Mouse (Mus musculus) spleen, postnatal 14 days (tissue): ENCODE results near the gene 6030408B16Rik.

Source experiments
- DNase-seq, 2 experiments: peaks; one replicate each; pipeline ENCODE4 v3.0.0; 2021 to 2022; ENCODE audit warnings: low spot score in 2 of 2

Gene 6030408B16Rik

DNA sequence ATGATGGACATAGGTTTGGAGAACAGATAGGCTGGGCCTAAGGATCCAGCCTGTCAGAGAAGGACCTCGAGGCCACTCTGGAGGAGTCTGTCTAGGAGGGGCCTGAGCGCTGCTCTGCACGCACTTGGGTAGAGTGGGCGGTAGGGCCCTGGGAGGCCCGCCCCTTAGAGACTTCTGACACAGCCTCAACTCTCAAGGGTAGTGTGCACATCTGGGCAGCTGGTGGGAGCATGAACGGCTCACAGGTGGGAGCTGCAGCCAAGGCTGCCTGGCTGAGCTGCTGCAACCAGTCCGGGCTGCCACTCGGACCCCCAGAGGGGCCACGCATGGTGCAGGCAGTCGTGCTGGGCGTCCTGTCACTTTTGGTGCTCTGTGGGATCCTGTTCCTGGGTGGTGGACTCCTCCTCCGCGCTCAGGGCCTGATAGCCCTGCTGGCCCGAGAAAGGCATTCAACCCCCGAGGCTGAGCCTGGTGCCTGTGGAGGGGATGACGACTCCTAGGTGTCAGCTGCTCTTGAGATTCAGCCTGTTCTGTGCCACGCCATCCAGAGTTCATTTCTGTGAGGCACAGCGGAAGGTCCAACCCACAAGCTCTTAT lies at the start of gene 6030408B16Rik:
Gene 6030408B16Rik (plus strand): TSS at position 188 of the 597 bp plus-strand sequence.
- DNase-seq, result no peak

DNA sequence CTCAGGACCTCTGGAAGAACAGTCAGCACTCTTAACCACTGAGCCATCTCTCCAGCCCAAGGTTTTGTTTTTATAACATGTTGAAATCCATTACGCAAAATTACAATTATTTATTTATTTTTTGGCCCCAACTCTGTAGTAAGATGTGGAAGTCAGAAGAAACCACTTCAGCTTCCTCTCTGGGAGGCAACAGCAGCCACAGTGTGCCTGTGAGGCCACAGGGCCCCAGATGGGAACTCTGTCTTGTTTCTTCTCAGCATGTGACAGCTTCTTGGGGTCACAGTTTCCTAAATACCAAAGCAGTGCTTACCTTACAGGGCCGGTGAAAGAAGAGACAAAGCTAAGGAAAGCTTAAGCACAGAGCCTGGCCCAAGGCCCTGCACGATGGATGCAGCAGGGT lies 49.0 kb upstream of the 6030408B16Rik start:
- no peak for DNase-seq

DNA sequence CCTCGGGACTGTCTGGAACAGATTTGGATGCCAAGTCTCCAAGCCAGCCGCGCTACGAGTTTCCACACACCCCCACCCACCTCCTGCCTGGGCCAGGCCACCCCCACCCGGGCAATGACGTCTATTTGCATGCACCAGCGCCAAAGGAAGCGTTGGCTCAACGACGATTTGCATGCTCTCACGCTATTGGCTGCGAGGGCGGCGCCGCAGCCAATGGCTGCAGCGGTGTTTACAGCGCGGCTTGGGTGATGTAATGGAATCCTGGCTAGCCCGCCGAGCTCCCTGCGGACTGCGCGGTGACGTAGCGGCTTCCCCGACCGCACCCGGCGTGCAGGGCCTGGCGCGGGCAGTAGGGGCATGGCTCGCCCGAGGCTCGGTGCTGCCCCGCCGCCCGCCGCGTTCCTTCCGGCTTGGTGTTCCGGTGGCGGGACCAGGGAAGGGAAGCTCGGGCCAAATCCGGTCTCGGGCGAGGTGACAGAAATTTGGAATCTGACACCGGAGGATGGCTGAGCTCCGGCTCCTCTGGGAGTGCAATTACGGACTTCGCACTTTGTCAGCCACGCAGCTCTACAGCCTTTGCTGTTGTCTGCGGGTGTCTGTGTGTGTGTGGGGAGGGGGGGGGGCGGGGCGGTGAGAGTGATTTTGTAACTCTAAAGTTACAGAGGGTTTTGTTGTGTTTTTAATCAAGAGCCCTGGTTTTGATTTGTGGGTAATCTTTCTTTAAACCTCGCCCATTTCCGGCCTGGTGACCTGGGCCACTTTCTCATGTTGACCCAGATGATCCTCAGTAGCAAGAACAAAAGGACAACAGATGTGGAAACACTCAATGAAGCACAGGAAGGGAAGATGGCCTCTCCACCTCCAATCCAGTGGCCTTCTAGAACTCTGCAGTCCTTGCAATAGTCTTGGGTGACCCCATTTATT lies 46.5 kb upstream of the 6030408B16Rik start:
- DNase-seq, result peak; percentile 76 to 82

DNA sequence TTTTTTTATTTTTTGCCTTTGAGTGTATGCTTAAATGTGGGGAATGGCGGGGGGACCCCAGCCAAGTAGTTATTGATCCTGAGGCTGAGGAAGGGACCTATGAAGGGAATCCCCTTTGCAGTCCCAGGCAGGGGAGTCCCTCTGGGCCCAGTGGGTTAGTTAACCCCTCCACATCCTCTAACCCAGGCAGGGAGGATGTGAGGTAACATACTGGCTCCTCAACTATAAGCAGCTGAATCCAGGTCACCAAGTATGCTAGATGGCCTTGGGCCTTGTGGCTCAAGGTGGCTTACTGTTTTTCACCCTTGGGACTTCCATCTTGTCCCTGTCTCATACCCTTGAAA lies 45.9 kb upstream of the 6030408B16Rik start:
- DNase-seq, result no peak

DNA sequence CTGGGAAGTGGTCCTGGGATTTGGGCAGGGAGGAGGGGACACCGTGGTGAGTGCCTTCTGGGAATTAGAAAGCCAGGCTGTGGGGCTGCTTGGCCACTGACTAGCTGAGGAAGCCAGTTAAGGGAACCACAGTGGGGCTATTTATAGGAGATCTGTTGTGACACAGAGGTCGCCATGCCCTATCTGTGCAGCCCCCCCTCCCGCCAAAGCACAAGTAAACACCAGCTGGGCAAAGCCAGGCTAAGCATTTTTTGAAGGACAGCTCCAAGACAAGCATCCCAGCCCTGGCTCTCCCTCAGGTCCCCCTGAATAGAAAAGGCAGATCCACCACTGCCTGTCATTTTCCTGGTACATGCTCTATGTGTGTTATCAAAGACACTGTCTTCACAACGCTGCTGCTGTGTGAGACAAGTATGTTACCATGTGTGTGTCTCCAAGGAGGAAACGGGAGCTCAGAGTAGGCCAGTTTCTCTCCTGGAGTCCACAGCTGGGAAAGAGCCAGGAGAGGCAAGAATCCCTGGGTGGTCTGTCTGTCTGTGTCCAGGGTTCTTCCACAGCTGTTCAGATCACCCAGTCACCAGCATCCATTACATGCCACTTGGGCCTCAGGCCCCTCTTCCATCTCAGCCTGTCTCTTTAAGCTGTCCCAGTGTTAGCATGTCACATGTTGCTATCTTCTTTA lies 44.8 kb upstream of the 6030408B16Rik start:
- DNase-seq, result no peak

DNA sequence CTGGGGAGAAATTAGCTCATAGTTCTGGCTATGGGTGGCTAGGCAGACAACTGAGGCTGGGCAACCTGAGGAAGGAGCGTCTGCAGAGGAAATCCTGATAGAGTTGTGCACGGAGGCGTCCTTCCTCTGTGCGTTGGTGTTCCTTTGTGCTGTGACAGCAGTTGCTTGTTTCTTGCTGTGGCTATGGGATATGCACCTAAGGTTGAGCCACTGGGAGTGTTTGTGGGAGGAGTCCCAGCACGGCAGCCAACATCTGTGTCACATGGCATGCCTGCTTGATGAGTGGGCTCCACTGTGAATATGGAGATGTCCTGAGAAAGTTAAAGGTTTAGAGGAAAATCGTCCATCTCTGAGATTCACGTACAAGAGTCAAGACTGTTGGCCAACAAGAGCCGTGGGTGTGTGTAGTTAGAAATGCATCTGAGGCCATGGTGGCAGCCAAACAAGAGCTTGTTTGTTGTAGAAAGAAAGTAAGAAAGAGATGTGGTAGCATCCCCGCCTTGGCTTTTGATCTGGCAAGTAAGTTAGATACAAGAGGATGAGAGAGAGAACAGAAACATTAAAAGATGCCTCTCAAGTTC lies 42.7 kb upstream of the 6030408B16Rik start:
- DNase-seq, result no peak

DNA sequence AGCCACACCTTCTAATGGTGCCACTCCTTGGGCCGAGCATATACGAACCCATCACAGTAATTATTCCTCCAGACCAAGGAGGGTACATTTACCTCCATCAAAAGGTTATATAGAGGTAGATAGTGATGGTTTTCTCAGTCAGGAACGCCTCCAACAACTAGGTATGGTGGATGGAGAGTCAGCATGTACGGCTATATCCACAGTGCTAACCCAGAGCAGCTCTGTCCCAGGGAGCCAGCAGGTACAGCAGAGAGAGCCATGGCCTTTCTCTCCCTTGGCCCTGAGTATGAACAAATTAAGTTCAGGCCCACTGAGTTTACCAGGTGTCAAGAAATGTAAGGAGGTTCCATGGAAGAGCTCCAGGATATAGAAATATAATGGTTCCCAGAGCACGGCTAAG lies 41.1 kb upstream of the 6030408B16Rik start:
- no peak for DNase-seq

DNA sequence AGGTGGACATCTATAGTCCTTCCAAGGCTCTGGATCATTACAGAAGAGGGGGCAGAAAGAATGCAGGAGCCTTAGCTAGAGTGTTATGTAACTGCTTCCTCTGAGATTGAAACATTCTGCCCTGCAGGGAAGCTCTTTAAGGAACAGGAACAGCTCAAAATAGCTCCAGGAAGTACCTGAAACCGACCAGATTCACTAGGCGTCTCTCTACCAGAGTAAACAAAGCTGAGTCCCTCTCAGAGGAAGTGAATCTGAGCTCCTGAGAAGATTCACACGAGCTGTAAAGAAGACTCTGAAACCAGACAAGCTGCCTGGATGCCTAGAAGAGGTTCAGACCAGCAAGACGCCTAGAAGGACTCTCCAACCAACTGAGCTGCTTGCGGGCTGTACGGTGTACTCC lies 40.4 kb upstream of the 6030408B16Rik start:
- DNase-seq, result no peak

DNA sequence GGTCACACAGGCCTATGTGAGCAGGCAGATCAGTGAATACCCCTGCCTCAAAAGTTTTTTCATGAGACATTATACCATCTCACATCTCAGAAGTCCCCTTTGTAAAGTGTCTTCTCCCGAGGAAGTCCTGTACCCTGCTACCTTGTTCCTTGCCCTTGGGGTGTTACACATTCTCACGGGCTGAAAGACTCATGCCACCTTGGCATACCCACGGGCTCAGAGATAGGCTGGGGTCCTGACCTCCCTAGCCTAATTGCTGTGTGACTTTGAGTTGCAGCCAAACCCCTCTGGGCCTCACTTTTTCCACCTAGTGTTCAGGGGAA lies 39.5 kb upstream of the 6030408B16Rik start:
- DNase-seq, result no peak

DNA sequence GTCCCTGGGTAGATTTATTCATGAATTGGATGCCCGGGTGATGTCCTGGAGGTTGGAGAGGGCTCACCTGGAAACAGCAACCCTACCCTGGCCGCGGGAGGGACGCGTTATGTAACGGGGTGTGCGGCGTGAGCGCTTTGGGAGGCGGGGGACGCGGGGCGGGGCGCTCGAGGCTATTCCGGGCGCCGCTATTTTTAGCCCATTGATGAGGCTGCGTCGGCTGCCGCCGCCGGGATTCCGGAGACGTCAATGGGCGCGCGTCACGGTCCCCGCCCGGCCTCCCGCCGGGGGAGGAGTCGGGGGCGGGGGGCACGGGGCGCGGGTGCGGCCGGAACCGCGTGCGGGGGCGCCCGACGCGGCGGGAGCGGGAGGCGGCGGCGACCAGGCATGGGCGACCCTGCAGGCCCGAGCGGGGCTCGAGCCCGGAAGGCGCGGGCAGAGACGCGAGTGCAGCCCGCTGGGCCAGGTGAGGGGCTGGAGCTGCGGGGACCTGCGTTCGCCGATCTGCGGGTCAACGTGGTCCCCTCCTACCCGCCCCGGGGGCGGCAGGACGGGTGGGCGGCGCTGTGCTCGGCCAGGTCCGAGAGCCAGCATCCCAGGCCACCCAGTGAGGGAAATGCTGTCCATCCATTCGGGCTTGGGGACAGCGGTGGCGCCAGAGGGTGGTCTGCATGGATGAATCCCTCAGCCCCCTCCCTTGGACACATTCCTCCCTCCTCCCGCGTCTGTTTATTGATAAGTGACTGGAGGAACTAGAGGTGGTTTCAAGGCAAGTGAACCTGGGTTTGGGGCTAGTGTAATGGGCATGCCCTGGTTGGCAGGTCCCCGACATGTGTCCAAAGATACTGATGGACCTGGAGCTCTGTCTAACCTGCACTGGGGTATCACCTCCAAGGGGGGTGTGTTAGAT lies 38.9 kb upstream of the 6030408B16Rik start, which contains the start of gene Nr4a1:
Gene Nr4a1 (plus strand): TSS at position 384 of the 910 bp plus-strand sequence.
- DNase-seq, result peak in 1 of 2 experiments; percentile 33

DNA sequence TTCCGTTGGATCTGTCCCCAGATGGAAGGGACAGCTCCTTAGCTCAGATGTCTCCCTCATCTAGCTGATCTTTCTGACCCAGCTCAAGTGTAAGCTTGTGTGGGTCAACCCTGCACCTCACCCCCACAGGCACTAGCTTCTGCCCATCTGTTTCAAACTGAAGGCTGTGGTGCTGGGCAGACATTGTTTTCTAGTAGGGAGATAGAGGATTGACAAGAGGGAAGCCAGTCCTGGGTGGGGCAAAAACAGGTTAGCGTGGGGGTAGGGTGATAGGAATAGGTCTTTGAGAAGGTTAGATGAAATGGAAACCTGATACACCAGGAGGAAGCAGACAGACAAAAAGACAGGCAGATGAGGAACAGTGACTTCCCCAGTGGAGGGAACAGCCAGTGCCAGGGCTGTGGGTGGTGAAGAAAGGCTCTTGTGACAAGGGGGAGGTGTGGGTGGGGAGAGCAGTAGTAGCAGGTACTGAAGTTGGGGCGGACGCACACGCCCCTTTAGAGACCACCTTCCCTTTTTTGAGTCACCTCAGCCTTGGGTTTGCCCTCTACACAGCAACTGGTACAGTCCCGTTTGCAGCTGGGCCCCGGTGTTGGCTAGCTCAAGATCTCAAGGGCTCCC lies 37.1 kb upstream of the 6030408B16Rik start:
- DNase-seq, result no peak

DNA sequence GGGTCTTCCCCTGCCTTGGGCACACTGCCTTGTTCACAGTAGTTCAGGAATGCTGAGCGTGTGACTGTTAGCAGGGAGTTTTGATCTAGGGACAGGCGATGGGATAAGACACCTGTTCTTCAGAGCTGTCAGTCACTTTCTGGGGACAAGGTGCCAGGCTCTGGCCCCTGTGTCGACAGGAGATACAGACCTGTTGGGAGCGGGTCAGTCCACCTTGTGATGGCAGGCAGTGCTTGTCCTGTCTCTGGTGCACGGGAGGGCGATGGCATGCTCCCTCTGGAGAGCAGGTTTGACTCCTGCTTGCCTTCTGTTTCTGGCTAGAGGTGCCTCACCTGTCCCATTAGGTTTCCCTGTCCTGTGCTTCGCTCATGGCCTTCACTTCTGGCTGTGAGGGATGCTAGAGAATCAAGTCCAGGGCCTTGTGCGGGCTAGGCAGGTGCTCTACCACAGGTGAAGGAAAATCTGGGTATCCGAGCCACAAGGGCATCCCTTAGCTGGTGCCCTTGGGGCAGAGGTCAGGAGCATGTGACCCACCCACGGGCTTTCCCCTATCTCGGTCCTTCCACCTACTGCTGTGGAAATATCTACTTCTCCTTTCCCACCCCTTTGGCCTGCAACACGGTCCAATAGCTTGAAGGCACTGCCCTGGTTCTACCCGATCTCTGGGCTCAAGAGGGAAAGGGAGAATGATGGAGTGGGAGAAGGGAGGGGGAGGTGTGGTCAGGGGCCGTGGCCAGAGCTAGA lies 36.4 kb upstream of the 6030408B16Rik start:
- DNase-seq, result no peak

DNA sequence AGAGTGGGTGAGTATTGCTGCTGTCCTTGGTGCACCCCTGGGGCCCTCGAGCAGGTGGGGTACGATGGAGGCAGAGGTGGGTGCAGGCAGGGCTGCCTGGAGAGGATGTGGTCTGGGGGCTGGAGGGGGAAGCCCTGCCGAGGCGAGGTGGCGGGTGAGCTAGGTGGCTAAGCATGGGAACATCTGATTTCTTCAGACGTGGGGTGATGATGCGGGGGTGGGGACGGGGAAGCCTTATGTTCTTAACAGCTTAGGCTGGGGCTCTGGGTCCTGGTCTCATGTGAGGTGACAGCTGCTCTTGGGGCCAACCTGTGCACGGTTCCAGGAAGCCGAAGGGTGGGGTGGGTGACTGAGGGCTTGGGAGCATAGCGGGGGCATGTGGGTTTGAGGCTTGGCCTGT lies 34.6 kb upstream of the 6030408B16Rik start:
- no peak for DNase-seq

DNA sequence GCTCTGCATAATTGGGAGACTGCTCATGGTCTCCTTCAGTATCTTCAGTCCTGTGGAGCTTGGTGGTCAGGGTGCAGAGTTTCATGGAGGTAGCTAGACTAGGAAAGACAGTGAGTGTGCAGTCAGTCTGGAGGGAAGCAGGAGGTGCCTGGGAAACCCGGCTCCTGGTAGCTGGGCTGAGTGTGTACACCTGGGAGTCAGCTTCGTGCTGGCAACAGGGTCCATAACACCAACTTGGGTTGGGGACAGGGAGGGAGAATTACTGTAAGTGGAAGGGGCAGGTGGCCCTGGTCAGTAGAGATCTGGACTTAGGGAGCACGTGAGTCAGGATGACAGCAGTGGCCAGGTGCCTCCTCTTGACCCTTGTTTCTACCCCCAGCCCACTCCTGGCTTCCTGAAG lies 33.1 kb upstream of the 6030408B16Rik start:
- DNase-seq, result no peak

DNA sequence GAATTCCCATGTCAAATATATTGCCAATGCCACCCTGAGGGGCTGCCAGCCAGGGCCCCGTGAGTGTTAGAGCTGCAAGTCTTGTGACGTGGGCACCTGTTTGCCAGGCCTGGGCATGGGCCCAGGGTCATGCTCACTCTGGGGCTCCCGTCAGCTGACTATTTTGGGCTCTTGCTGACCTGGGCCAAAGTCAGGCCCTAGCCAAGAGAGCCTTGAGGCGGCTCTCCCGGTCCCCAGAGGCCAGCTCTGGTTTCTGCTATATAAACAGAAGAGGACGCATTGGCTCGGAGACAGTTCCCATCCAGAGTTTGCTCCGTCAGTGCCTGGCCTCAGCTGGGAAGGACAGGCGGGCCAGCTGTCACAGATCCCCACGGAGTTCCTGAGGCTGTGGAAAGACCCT lies 32.6 kb upstream of the 6030408B16Rik start:
- no peak for DNase-seq

DNA sequence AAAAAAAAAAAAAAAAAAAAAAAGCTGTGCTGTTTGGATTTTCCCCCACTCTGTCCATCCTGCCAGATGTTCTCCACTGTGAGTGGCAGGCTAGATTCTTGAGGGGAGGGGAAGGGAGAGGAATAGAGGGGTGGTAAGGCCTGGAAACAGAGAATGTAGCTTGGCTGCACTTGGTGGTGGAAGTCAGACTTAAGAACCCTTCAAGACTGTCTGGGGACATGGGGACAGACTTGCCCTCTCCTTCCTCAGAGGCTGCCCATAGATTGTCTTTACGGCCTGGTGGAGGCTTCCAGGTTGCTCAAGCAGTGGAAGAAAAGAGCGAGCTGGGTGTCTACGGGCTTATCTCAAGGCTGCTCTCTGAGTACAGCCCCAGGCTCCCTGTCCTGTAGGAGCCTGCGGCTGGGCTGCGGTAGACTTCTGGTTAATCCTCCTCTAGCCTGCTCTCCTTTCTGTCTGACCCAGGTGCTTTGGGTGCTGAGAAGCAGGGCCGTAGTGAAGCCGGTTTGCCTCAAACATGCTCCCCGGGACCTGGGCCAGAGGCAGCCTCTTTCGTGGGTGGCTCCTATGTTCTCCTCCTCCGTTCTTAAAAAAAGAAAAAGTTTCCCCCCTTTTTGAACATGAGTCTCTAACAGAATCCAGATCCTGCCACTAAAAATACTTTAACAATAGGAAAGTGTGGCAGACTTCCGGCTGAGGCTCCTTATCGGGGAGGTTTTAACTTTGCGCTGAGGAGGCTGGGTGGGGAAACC lies 32.0 kb upstream of the 6030408B16Rik start:
- no peak for DNase-seq

DNA sequence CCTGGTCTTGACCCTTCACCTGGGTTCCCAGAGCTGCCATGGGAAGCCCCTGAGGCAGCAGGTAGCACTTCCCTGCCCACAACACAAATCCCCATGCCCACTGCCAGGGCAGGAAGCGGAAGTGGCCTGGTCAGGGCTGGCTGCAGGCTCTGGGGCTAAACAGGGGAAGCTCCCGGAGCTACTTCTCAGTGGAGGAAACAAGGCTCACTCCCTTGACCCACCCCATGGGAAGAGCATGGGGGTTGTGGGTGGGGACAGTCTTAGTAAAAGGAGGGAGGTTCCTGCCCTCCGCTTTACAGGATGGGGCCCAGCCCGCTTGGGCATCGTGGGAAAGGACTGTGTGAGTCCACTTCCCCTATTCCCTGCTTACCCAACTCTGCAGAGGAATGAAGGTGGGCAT lies 30.5 kb upstream of the 6030408B16Rik start:
- DNase-seq, result no peak

DNA sequence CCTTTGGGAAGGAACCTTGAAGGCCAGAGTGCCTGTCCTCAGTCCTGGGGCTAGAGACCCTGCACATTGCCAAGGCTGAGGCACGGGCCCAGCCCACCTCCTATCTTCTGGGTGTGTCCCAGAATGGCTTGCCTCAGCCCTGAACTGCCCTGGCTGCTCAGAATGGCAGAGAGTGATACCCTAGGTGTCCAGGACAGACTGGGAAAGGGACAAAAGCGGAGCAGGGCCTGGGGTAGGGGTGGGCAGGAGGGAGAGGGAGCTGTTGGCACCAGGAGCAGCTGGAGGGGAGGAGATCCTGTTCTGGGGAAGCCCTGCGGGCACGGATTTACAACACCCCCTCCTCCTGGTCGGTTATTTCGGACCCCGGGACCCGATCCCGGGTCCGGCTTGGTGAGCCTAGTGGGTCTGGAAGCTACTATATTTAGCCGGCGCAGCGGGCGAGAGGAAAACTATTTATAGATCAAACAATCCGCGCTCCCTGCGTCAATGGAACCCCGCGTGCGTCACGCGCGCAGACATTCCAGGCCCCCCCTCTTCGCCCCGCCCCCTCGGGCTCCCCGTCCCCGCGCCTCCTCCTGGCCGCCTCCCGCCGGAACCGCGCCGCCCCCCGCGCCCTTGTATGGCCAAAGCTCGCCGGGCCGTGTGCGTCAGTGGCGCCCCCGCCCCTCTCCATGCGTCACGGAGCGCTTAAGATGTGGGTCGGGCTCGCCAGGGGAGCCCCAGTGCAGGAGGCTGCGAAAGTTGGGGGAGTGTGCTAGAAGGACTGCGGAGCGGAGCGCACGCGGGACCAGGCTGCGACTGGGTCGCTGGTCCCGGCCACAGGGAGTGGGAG lies 26.7 kb upstream of the 6030408B16Rik start:
- peak; percentile 61 to 67 for DNase-seq
